Mouse (Mus musculus) E14TG2a.4 (cell line): ENCODE data around the gene Rpl4.
A peak's percentile ranks its signal among the peaks of the same experiment; 100 is the strongest.
"Not testable (repeated sequence)": the region's sequence is repeated elsewhere in the genome, so short reads cannot be mapped to it uniquely, and the experiment has no call there.

Experiments used
- H3K27me3 ChIP-seq: 2 replicates; pipeline ENCODE4 v1.6.1; 2014; ENCODE audit warnings: low read length, control low read depth; ENCODE audit not compliant: insufficient read depth
- H3K36me3 ChIP-seq: 2 replicates; pipeline ENCODE4 v1.6.1; 2014; ENCODE audit warnings: low read length, control low read depth; ENCODE audit not compliant: insufficient read depth
- H3K4me1 ChIP-seq: replicated peaks from 2 replicates; pipeline ENCODE4 v1.6.1; 2014; ENCODE audit warnings: low read depth, low read length, control low read depth
- H3K4me3 ChIP-seq: replicated peaks from 2 replicates; pipeline ENCODE4 v1.5.1; 2014; ENCODE audit warnings: mild to moderate bottlenecking, low read length
- H3K9me3 ChIP-seq: 2 replicates; pipeline ENCODE4 v1.6.1; 2014; ENCODE audit warnings: low read length, control low read depth
- CTCF ChIP-seq: conservative IDR thresholded peaks from 2 replicates; pipeline ENCODE4 v1.5.1; 2014; ENCODE audit warnings: low read length
- NANOG ChIP-seq: IDR thresholded peaks from 2 replicates; pipeline ENCODE4 v1.6.1; 2014; ENCODE audit warnings: borderline replicate concordance, low read length, mixed read lengths
- POU5F1 ChIP-seq: IDR thresholded peaks from 2 replicates; pipeline ENCODE4 v1.6.1; 2014; ENCODE audit warnings: low read length, borderline replicate concordance

Rpl4 gene

GRCm38 (mm10) chr9:64184166-64184840 lies 11.1 kb downstream of the Rpl4 start:
- H3K27me3 ChIP-seq = no peaks in the 10 kb centered on the region
- TF ChIP-seq NANOG (no peak), POU5F1 (no peak), CTCF (no peak)
- peaks cover 93% of the 10 kb centered on the region for H3K36me3 ChIP-seq
- no peak overlapping the region; the same call in 1 of the 2 replicates for H3K4me3 ChIP-seq
- peaks cover 52% of the 10 kb centered on the region for H3K4me1 ChIP-seq
- H3K9me3 ChIP-seq = no peaks in the 10 kb centered on the region

- Histone ChIP-seq H3K4me1 (peaks cover 56% of the 10 kb centered on the region), H3K27me3 (no peaks in the 10 kb centered on the region), H3K9me3 (peaks cover 5% of the 10 kb centered on the region; the same call in 1 of the 2 replicates), H3K36me3 (peaks cover 93% of the 10 kb centered on the region), H3K4me3 (no peak overlapping the region)
- TF ChIP-seq CTCF (no peak), NANOG (no peak), POU5F1 (no peak)
These were observed 20.7 kb downstream of the Rpl4 start for GRCm38 (mm10) chr9:64193879-64194278.

GRCm38 (mm10) chr9:64195554-64195953 lies 22.4 kb downstream of the Rpl4 start:
- no peak for TF ChIP-seq CTCF
- no peak for TF ChIP-seq NANOG
- TF ChIP-seq POU5F1 = no peak
- Histone ChIP-seq H3K36me3 (peaks cover 78% of the 10 kb centered on the region), H3K9me3 (peaks cover 5% of the 10 kb centered on the region; the same call in 1 of the 2 replicates), H3K27me3 (no peaks in the 10 kb centered on the region), H3K4me1 (peaks cover 60% of the 10 kb centered on the region), H3K4me3 (no peak overlapping the region)

- TF ChIP-seq CTCF = no peak
- TF ChIP-seq NANOG = no peak
- no peak for TF ChIP-seq POU5F1
- Histone ChIP-seq H3K9me3 (no peaks in the 10 kb centered on the region), H3K4me1 (peaks cover 80% of the 10 kb centered on the region), H3K27me3 (no peaks in the 10 kb centered on the region), H3K4me3 (peak overlapping the region; percentile 43), H3K36me3 (peaks cover 73% of the 10 kb centered on the region)
These were observed 24.3 kb downstream of the Rpl4 start for GRCm38 (mm10) chr9:64197524-64197923.

- H3K4me1 ChIP-seq = peaks cover 87% of the 10 kb centered on the region
- H3K4me3 ChIP-seq = peak overlapping the region; percentile 43
- H3K36me3 ChIP-seq = peaks cover 73% of the 10 kb centered on the region
- TF ChIP-seq NANOG = no peak
- TF ChIP-seq CTCF = no peak
- TF ChIP-seq POU5F1 = no peak
- no peaks in the 10 kb centered on the region for H3K27me3 ChIP-seq
- no peaks in the 10 kb centered on the region for H3K9me3 ChIP-seq
These were observed 25.0 kb downstream of the Rpl4 start for GRCm38 (mm10) chr9:64198068-64198762.

- TF ChIP-seq NANOG = peak; percentile 42; the same call in 1 of the 2 replicates
- H3K27me3 ChIP-seq, H3K9me3 ChIP-seq: not testable (repeated sequence)
These were observed 25.7 kb downstream of the Rpl4 start for GRCm38 (mm10) chr9:64198763-64199418.

GRCm38 (mm10) chr9:64199897-64200296 lies 26.7 kb downstream of the Rpl4 start:
- peaks cover 72% of the 10 kb centered on the region for H3K36me3 ChIP-seq
- H3K9me3 ChIP-seq = no peaks in the 10 kb centered on the region
- TF ChIP-seq POU5F1 (no peak), NANOG (no peak), CTCF (no peak)
- H3K4me3 ChIP-seq = peak overlapping the region; percentile 29; the same call in 1 of the 2 replicates
- no peaks in the 10 kb centered on the region for H3K27me3 ChIP-seq
- peaks cover 94% of the 10 kb centered on the region for H3K4me1 ChIP-seq

More at GRCm38 (mm10) chr9:64198763-64199418, 25.7 kb downstream of the Rpl4 start:
- peaks cover 92% of the 10 kb centered on the region for H3K4me1 ChIP-seq
- H3K4me3 ChIP-seq = peak overlapping the region; percentile 43
- H3K36me3 ChIP-seq = peaks cover 73% of the 10 kb centered on the region

- Histone ChIP-seq H3K4me1 (peaks cover 87% of the 10 kb centered on the region), H3K36me3 (peaks cover 74% of the 10 kb centered on the region), H3K4me3 (no peak overlapping the region), H3K27me3 (no peaks in the 10 kb centered on the region), H3K9me3 (no peaks in the 10 kb centered on the region)
- TF ChIP-seq CTCF = no peak
- TF ChIP-seq POU5F1 = no peak
- no peak for TF ChIP-seq NANOG
These were observed 29.2 kb downstream of the Rpl4 start for GRCm38 (mm10) chr9:64202331-64202730.

GRCm38 (mm10) chr9:64202866-64203265 lies 29.7 kb downstream of the Rpl4 start:
- peaks cover 82% of the 10 kb centered on the region for H3K4me1 ChIP-seq
- H3K9me3 ChIP-seq = no peaks in the 10 kb centered on the region
- H3K4me3 ChIP-seq = no peak overlapping the region
- H3K27me3 ChIP-seq = no peaks in the 10 kb centered on the region
- TF ChIP-seq NANOG (no peak), POU5F1 (no peak), CTCF (no peak)
- peaks cover 74% of the 10 kb centered on the region for H3K36me3 ChIP-seq
